Mouse (Mus musculus) cortical plate, adult 2 months (tissue): ENCODE measurements around the gene Sv2a.
"Not testable (repeated sequence)": the region's sequence is repeated elsewhere in the genome, so short reads cannot be mapped to it uniquely, and the experiment has no call there.

ENCODE experiments used
- CTCF ChIP-seq: fragments of 200-500 bp; IDR thresholded peaks from 2 replicates; pipeline ENCODE4 v1.5.1; 2011; ENCODE audit warnings: mild to moderate bottlenecking, control low read depth, low read length; ENCODE audit not compliant: insufficient read depth; ENCODE audit errors: extremely low read depth
- POLR2A ChIP-seq: fragments of 200-500 bp; IDR thresholded peaks from 2 replicates; pipeline ENCODE4 v1.6.1; 2011; ENCODE audit warnings: mild to moderate bottlenecking, low read length, control low read depth; ENCODE audit not compliant: insufficient read depth; ENCODE audit errors: extremely low read depth

DNA sequence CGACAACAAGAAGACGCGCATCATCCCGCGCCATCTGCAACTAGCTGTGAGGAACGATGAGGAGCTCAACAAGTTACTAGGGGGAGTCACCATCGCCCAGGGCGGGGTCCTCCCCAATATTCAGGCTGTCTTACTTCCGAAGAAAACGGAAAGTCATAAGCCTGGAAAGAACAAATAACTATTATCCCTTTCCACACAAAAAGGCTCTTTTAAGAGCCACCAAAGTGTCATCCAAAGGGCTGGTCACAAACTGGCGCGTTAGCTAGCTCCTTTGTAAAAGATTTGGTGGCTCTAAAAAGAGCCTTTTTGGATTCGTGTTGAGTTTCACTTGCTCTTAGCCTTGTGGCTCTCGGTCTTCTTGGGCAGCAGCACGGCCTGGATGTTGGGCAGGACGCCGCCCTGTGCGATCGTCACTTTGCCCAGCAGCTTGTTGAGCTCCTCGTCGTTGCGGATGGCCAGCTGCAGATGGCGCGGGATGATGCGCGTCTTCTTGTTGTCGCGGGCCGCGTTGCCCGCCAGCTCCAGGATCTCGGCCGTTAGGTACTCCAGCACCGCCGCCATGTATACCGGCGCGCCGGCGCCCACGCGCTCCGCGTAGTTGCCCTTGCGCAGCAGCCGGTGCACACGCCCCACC is 39.3 kb downstream of the Sv2a start:
- TF ChIP-seq CTCF, POLR2A: not testable (repeated sequence)
